Mouse (Mus musculus): ENCODE measurements around the gene Enox1.
"Not testable (repeated sequence)": the region's sequence is repeated elsewhere in the genome, so short reads cannot be mapped to it uniquely, and the experiment has no call there.

Gene Enox1

GRCm38 (mm10) chr14:77518941-77519695 is 362.6 kb downstream of the Enox1 start:
- DNase-seq (ENCODE audit: low spot score): no peak

- DNase-seq (ENCODE audit: low spot score): no peak
These were observed 363.1 kb downstream of the Enox1 start for GRCm38 (mm10) chr14:77519701-77520100.

- DNase-seq (ENCODE audit: low spot score): no peak
These were observed 367.7 kb downstream of the Enox1 start for GRCm38 (mm10) chr14:77524303-77524702.

- no peak for DNase-seq (ENCODE audit: low spot score)
These were observed 369.7 kb downstream of the Enox1 start for GRCm38 (mm10) chr14:77526262-77526661.

GRCm38 (mm10) chr14:77529201-77529600 is 372.6 kb downstream of the Enox1 start:
- DNase-seq (ENCODE audit: low spot score): no peak

GRCm38 (mm10) chr14:77529621-77530020 is 373.1 kb downstream of the Enox1 start:
- no peak for DNase-seq (ENCODE audit: low spot score)

GRCm38 (mm10) chr14:77533638-77534037 is 377.1 kb downstream of the Enox1 start:
- no peak for DNase-seq (ENCODE audit: low spot score)

- DNase-seq (ENCODE audit: low spot score): no peak
These were observed 377.6 kb downstream of the Enox1 start for GRCm38 (mm10) chr14:77534120-77534519.

- DNase-seq (ENCODE audit: low spot score): no peak
These were observed 380.0 kb downstream of the Enox1 start for GRCm38 (mm10) chr14:77536592-77536991.

- DNase-seq (ENCODE audit: low spot score): not testable (repeated sequence)
These were observed 383.0 kb downstream of the Enox1 start for GRCm38 (mm10) chr14:77539563-77539962.

GRCm38 (mm10) chr14:77541925-77542324 is 385.4 kb downstream of the Enox1 start:
- no peak for DNase-seq (ENCODE audit: low spot score)

GRCm38 (mm10) chr14:77546531-77547274 is 390.1 kb downstream of the Enox1 start:
- DNase-seq (ENCODE audit: low spot score): peak; percentile 32

GRCm38 (mm10) chr14:77547351-77547750 is 390.8 kb downstream of the Enox1 start:
- DNase-seq (ENCODE audit: low spot score): no peak

GRCm38 (mm10) chr14:77548963-77549362 is 392.4 kb downstream of the Enox1 start:
- no peak for DNase-seq (ENCODE audit: low spot score)

GRCm38 (mm10) chr14:77557446-77558070 is 401.0 kb downstream of the Enox1 start:
- DNase-seq (ENCODE audit: low spot score): no peak

GRCm38 (mm10) chr14:77558910-77559309 is 402.3 kb downstream of the Enox1 start:
- no peak for DNase-seq (ENCODE audit: low spot score)

GRCm38 (mm10) chr14:77559792-77560191 is 403.2 kb downstream of the Enox1 start:
- no peak for DNase-seq (ENCODE audit: low spot score)

GRCm38 (mm10) chr14:77561808-77562583 is 405.4 kb downstream of the Enox1 start:
- DNase-seq (ENCODE audit: low spot score): no peak

GRCm38 (mm10) chr14:77563922-77564321 is 407.4 kb downstream of the Enox1 start:
- no peak for DNase-seq (ENCODE audit: low spot score)

GRCm38 (mm10) chr14:77567120-77567519 is 410.6 kb downstream of the Enox1 start:
- DNase-seq (ENCODE audit: low spot score): no peak

- no peak for DNase-seq (ENCODE audit: low spot score)
These were observed 417.9 kb downstream of the Enox1 start for GRCm38 (mm10) chr14:77574436-77574835.

- no peak for DNase-seq (ENCODE audit: low spot score)
These were observed 419.8 kb downstream of the Enox1 start for GRCm38 (mm10) chr14:77576411-77576810.

All from layer of hippocampus, adult 11-12 months (tissue).